Mouse (Mus musculus): ENCODE measurements around the gene Kank1.

DNA sequence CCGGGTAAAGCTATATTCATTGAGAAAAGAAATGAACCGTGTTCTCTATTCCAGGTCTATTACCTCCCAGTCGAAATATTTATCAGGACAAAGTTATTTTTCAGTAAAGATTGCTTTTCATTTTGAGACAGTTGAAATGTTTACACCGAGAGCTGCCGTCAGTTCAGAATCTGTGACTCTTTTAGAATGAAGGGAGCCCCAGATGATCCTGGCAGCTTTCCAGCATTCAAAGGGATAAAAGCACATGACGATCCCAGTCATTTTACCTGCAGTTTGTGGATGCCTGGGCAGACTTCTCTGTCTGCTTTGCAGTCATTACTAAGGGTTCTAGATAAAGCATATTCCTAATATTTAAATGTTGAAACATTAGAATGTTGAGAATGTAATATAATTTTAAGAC, 107.6 kb downstream of the Kank1 start:
- TF ChIP-seq CTCF (IDR thresholded peaks at IDR 0.05; ENCODE audit: extremely low read depth, insufficient read length, insufficient replicate concordance, low read depth, low read length) (no peak), POLR2A (IDR thresholded peaks at IDR 0.05; ENCODE audit: low read depth, low read length) (no peak)
